Mouse (Mus musculus) CH12.LX (cell line): ENCODE data around the gene Pik3r6. TPM values are rescaled to one million over a fixed set of nuclear protein-coding genes. Genes with fewer than 3 reads are reported as not detected.
A peak's percentile ranks its signal among the peaks of the same experiment; 100 is the strongest.

Experiments
- DNase-seq: peaks from one replicate; pipeline ENCODE4 v3.0.0-alpha.2; 2013; ENCODE audit errors: extremely low read depth
- H3K27ac ChIP-seq: 2 replicates; pipeline ENCODE4 v1.5.1; 2012; ENCODE audit warnings: low read depth, mild to moderate bottlenecking, control low read depth, moderate library complexity; ENCODE audit not compliant: insufficient read depth
- H3K27me3 ChIP-seq: replicated peaks from 2 replicates; pipeline ENCODE3; 2012; ENCODE audit warnings: inconsistent platforms
- H3K36me3 ChIP-seq, 2 experiments: replicated peaks in 1 of 2; 2 replicates each; pipeline versions ENCODE3 to v1.6.1; 2012; ENCODE audit warnings: inconsistent platforms in 1 of 2, low read length in 1 of 2, mild to moderate bottlenecking in 1 of 2, mixed read lengths in 1 of 2, moderate library complexity in 1 of 2; ENCODE audit not compliant: control insufficient read depth in 1 of 2, insufficient read depth in 1 of 2
- H3K4me1 ChIP-seq, 2 experiments: 2 replicates each; pipeline ENCODE4 v1.6.1; 2012; ENCODE audit warnings: inconsistent platforms in 1 of 2, moderate library complexity in 1 of 2; ENCODE audit not compliant: insufficient read depth in 2 of 2, control insufficient read depth in 1 of 2
- H3K4me2 ChIP-seq: 2 replicates; pipeline ENCODE4 v1.6.1; 2012; ENCODE audit warnings: low read depth, mild to moderate bottlenecking, control low read depth; ENCODE audit not compliant: poor library complexity, insufficient read depth, severe bottlenecking
- H3K4me3 ChIP-seq, 3 experiments: fragments of 150-350 bp in 1 of 3; sonication (generic) in 1 of 3; replicated peaks in 1 of 3; 2 replicates each; pipeline versions ENCODE3 to v1.5.1; 2011 to 2012; ENCODE audit warnings: low read depth in 2 of 3, low read length in 2 of 3, mild to moderate bottlenecking in 2 of 3, moderate library complexity in 2 of 3, control low read depth in 1 of 3, improper control_type of control experiment in 1 of 3, inconsistent platforms in 1 of 3, mixed read lengths in 1 of 3; ENCODE audit not compliant: poor library complexity in 1 of 3
- H3K79me2 ChIP-seq: replicated peaks from 2 replicates; pipeline ENCODE4 v1.6.1; 2012; ENCODE audit warnings: mild to moderate bottlenecking, moderate library complexity; ENCODE audit not compliant: control insufficient read depth, poor library complexity, insufficient read depth, severe bottlenecking; ENCODE audit errors: extremely low read depth
- H3K9ac ChIP-seq: 2 replicates; pipeline ENCODE4 v1.6.1; 2012; ENCODE audit warnings: low read depth, mild to moderate bottlenecking, control low read depth, moderate library complexity; ENCODE audit not compliant: insufficient read depth
- H3K9me3 ChIP-seq: replicated peaks from 2 replicates; pipeline ENCODE3; 2012; ENCODE audit warnings: low read length, inconsistent platforms, mixed read lengths
- BHLHE40 ChIP-seq: IDR thresholded peaks from 2 replicates; pipeline ENCODE4 v1.6.1; 2011; ENCODE audit warnings: mild to moderate bottlenecking, low read depth, low read length, improper control_type of control experiment
- CHD1 ChIP-seq: IDR thresholded peaks from 2 replicates; pipeline ENCODE4 v1.6.1; 2012; ENCODE audit warnings: low read depth, low read length, improper control_type of control experiment, inconsistent platforms
- E2F4 ChIP-seq: IDR thresholded peaks from 2 replicates; pipeline ENCODE4 v1.6.1; 2011; ENCODE audit warnings: low read depth, low read length, improper control_type of control experiment; ENCODE audit not compliant: insufficient replicate concordance
- ETS1 ChIP-seq: conservative IDR thresholded peaks from 2 replicates; pipeline ENCODE4 v1.6.1; 2012; ENCODE audit warnings: low read depth, mild to moderate bottlenecking, inconsistent platforms, low read length, improper control_type of control experiment, moderate library complexity
- HCFC1 ChIP-seq: IDR thresholded peaks from 2 replicates; pipeline ENCODE4 v1.6.1; 2012; ENCODE audit warnings: low read depth, mild to moderate bottlenecking, inconsistent platforms, low read length, improper control_type of control experiment
- IRF4 ChIP-seq: IDR thresholded peaks from 2 replicates; pipeline ENCODE4 v1.6.1; 2014; ENCODE audit warnings: low read depth, mild to moderate bottlenecking, inconsistent platforms, low read length, improper control_type of control experiment
- JUND ChIP-seq: conservative IDR thresholded peaks from 2 replicates; pipeline ENCODE4 v1.6.1; 2011; ENCODE audit warnings: low read depth, low read length, improper control_type of control experiment
- KAT2A ChIP-seq: IDR thresholded peaks from 2 replicates; pipeline ENCODE4 v1.6.1; 2012; ENCODE audit warnings: low read length, improper control_type of control experiment, inconsistent platforms; ENCODE audit not compliant: insufficient replicate concordance
- MAFK ChIP-seq: IDR thresholded peaks from 2 replicates; pipeline ENCODE4 v1.6.1; 2011; ENCODE audit warnings: low read length, improper control_type of control experiment; ENCODE audit not compliant: insufficient replicate concordance
- MEF2A ChIP-seq: IDR thresholded peaks from 2 replicates; pipeline ENCODE4 v1.6.1; 2014; ENCODE audit warnings: low read depth, mild to moderate bottlenecking, inconsistent platforms, low read length, improper control_type of control experiment, borderline replicate concordance
- MXI1 ChIP-seq: IDR thresholded peaks from 2 replicates; pipeline ENCODE4 v1.6.1; 2011; ENCODE audit warnings: mild to moderate bottlenecking, low read depth, low read length, improper control_type of control experiment
- MYC ChIP-seq: IDR thresholded peaks from 2 replicates; pipeline ENCODE4 v1.6.1; 2011; ENCODE audit warnings: low read depth, mild to moderate bottlenecking, improper control_type of control experiment, low read length
- NRF1 ChIP-seq: IDR thresholded peaks from 2 replicates; pipeline ENCODE4 v1.6.1; 2014; ENCODE audit warnings: low read depth, mild to moderate bottlenecking, inconsistent platforms, low read length, improper control_type of control experiment, moderate library complexity
- PAX5 ChIP-seq: IDR thresholded peaks from 2 replicates; pipeline ENCODE4 v1.6.1; 2012; ENCODE audit warnings: low read length, inconsistent platforms, mixed read lengths
- POLR2AphosphoS2 ChIP-seq: IDR thresholded peaks from 2 replicates; pipeline ENCODE4 v1.6.1; 2011; ENCODE audit warnings: low read depth, low read length, improper control_type of control experiment
- RAD21 ChIP-seq: IDR thresholded peaks from 2 replicates; pipeline ENCODE4 v1.6.1; 2011; ENCODE audit warnings: low read depth, mild to moderate bottlenecking, low read length, improper control_type of control experiment, moderate library complexity
- RCOR1 ChIP-seq: conservative IDR thresholded peaks from 2 replicates; pipeline ENCODE4 v1.6.1; 2012; ENCODE audit warnings: low read depth, mild to moderate bottlenecking, inconsistent platforms, low read length, improper control_type of control experiment
- SMC3 ChIP-seq: IDR thresholded peaks from 2 replicates; pipeline ENCODE4 v1.6.1; 2011; ENCODE audit warnings: low read depth, low read length, improper control_type of control experiment
- TBP ChIP-seq: conservative IDR thresholded peaks from 2 replicates; pipeline ENCODE4 v1.6.1; 2011; ENCODE audit warnings: low read depth, low read length, improper control_type of control experiment
- TCF12 ChIP-seq: IDR thresholded peaks from 2 replicates; pipeline ENCODE4 v1.6.1; 2014; ENCODE audit warnings: low read depth, mild to moderate bottlenecking, inconsistent platforms, low read length, improper control_type of control experiment
- ZC3H11A ChIP-seq: IDR thresholded peaks from 2 replicates; pipeline ENCODE4 v1.6.1; 2012; ENCODE audit warnings: low read depth, mild to moderate bottlenecking, inconsistent platforms, low read length, improper control_type of control experiment
- ZKSCAN1 ChIP-seq: IDR thresholded peaks from 2 replicates; pipeline ENCODE4 v1.6.1; 2012; ENCODE audit warnings: low read depth, inconsistent platforms, low read length, improper control_type of control experiment, borderline replicate concordance
- ZNF384 ChIP-seq: IDR thresholded peaks from 2 replicates; pipeline ENCODE4 v1.6.1; 2012; ENCODE audit warnings: low read depth, low read length, improper control_type of control experiment, inconsistent platforms
- dilution Hi-C: fragments of 300-500 bp; cut with MboI; formaldehyde crosslinking; loops from 2 replicates; pipeline ENCODE4 v1.14.3; 2020; ENCODE audit warnings: low sequenced_read_pairs; ENCODE audit not compliant: extremely low pct_unique_long_range_greater_than_20kb, extremely low pct_ligation_motif_present
- in situ Hi-C: fragments of 300-500 bp; cut with MboI; formaldehyde crosslinking; loops from 3 replicates; pipeline ENCODE4 v1.14.3; 2019; ENCODE audit warnings: low sequenced_read_pairs, low pct_ligation_motif_present, low pct_unique_long_range_greater_than_20kb, mixed read lengths
- polyA plus RNA-seq: library from polyadenylated mRNA; unstranded; fragments of >175 nt; gene quantifications from 2 replicates; pipeline ENCODE4 v1.2.1, GENCODE M21; 2012; ENCODE audit warnings: low read depth; ENCODE audit not compliant: insufficient read length
- total RNA-seq, 2 experiments: library from RNA; depleted of rRNA; stranded (reverse); fragments of 300-350 nt in 1 of 2; fragments of >200 nt in 1 of 2; gene quantifications; 2 replicates each; pipeline ENCODE4 v1.2.3; 2012 to 2014

Pik3r6 gene
- total and polyA plus RNA-seq, 3 experiments: 82.9 to 90.2 (median 88.4) TPM

GRCm38 (mm10) chr11:68458086-68458485, 44.7 kb upstream of the Pik3r6 start:
- H3K9me3 ChIP-seq: peaks cover 18% of the 10 kb centered on the region
- H3K4me2 ChIP-seq: no peak overlapping the region
- peaks cover 4 to 35% of the 10 kb centered on the region in 2 experiments for H3K4me1 ChIP-seq
- in situ Hi-C loops: no loop called here
- H3K79me2 ChIP-seq: no peaks in the 10 kb centered on the region
- H3K4me3 ChIP-seq: no peak overlapping the region
- no peak overlapping the region for H3K27ac ChIP-seq
- dilution Hi-C loops: no loop called here
- peaks cover 0 to 27% of the 10 kb centered on the region in 2 experiments for H3K36me3 ChIP-seq
- DNase-seq: peak; percentile 55
- no peaks in the 10 kb centered on the region for H3K27me3 ChIP-seq
- no peak overlapping the region for H3K9ac ChIP-seq
- TF ChIP-seq BHLHE40: peak; percentile 42
- TF ChIP-seq ETS1: peak; percentile 66
- TF ChIP-seq POLR2AphosphoS2: no peak
- peak; percentile 37 for TF ChIP-seq IRF4
- peak; percentile 20; the same call in 1 of the 2 replicates for TF ChIP-seq MEF2A
- TF ChIP-seq ZC3H11A: no peak
- TF ChIP-seq, all 38 proteins: peak for 4

- peaks cover 4 to 38% of the 10 kb centered on the region in 2 experiments for H3K4me1 ChIP-seq
- DNase-seq: no peak
- no peak overlapping the region for H3K4me3 ChIP-seq
- H3K27ac ChIP-seq: no peak overlapping the region
- peaks cover 0 to 18% of the 10 kb centered on the region in 2 experiments for H3K36me3 ChIP-seq
- H3K9me3 ChIP-seq: peaks cover 9% of the 10 kb centered on the region
- H3K4me2 ChIP-seq: no peak overlapping the region
- H3K27me3 ChIP-seq: no peaks in the 10 kb centered on the region
- H3K79me2 ChIP-seq: no peaks in the 10 kb centered on the region
- in situ Hi-C loops: no loop called here
- no peak overlapping the region for H3K9ac ChIP-seq
- TF ChIP-seq IRF4 (no peak), MXI1 (no peak), ZNF384 (no peak), E2F4 (no peak), NRF1 (no peak), KAT2A (no peak), TBP (no peak), ZKSCAN1 (no peak), MAFK (no peak), MYC (no peak), RAD21 (no peak), CHD1 (no peak), POLR2AphosphoS2 (no peak), HCFC1 (no peak), PAX5 (no peak), JUND (no peak), RCOR1 (no peak), SMC3 (no peak), TCF12 (no peak)
- dilution Hi-C loops: no loop called here
Observed at GRCm38 (mm10) chr11:68459021-68459420, 43.8 kb upstream of the Pik3r6 start.
